Mouse (Mus musculus): Measurements from ENCODE around the gene Mylk. TPM values are rescaled to one million over a fixed set of nuclear protein-coding genes. Genes with fewer than 3 reads are reported as not detected.
A peak's percentile ranks its signal among the peaks of the same experiment; 100 is the strongest.

Gene Mylk
- polyA plus RNA-seq, 1 experiment from 2014 or later: 8.5 TPM

DNA sequence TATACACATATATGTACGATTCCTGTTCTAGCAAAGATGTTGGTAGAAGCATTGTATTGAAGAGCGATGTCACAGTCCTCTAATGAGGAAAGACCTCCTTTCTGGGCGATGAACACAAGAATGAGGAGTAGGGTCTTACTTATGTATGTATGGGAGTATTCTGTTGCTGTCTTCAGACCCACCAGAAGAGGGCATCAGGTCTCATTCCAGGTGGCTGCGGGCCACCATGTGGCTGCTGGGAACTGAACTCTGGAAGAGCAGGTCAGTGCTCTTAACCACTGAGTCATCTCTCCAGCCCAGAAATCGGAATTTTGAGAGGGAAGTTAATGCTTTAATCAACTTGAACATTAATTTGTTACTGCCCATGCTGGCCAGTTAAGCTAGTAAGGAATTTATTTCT is 279.3 kb downstream of the Mylk start:
- H3K27ac ChIP-seq (replicated peaks): no peak overlapping the region
- H3K9me3 ChIP-seq (replicated peaks): no peaks in the 10 kb centered on the region
- DNase-seq (ENCODE audit: low spot score): no peak
- peaks cover 7% of the 10 kb centered on the region; the same call in 1 of the 2 replicates for H3K4me1 ChIP-seq
- 84% methylated on average over 5 of the region's 5 CpGs for WGBS
- peaks cover 34% of the 10 kb centered on the region for H3K36me3 ChIP-seq
- H3K4me3 ChIP-seq: no peak overlapping the region
- peaks cover 20% of the 10 kb centered on the region for H3K27me3 ChIP-seq (ENCODE audit: low read depth, poor library complexity, severe bottlenecking)

DNA sequence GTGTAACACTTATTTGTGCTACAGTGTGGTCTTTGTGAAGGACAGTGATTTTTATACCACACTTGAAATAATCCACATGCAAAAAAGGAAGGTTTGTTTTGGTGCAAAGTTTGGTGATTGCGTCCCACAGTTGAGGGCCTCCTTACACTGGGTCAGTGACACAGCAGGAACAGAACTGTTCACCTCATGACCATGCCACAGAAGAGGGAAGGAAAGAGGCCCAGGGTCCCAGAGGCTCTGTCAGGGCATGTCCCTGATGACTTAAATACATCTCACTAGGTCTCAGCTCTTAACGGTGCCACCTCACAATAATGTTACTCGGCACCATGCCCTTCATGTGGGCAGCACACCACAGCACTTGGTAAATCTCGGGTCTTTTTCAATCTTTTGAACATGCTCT is 280.3 kb downstream of the Mylk start:
- peaks cover 9% of the 10 kb centered on the region for H3K27me3 ChIP-seq (ENCODE audit: low read depth, poor library complexity, severe bottlenecking)
- 96% methylated on average over 4 of the region's 4 CpGs for WGBS
- no peak for DNase-seq (ENCODE audit: low spot score)
- no peak overlapping the region for H3K4me3 ChIP-seq
- peaks cover 43% of the 10 kb centered on the region for H3K36me3 ChIP-seq
- H3K4me1 ChIP-seq: peaks cover 7% of the 10 kb centered on the region; the same call in 1 of the 2 replicates
- no peaks in the 10 kb centered on the region for H3K9me3 ChIP-seq (replicated peaks)
- H3K27ac ChIP-seq (replicated peaks): no peak overlapping the region

DNA sequence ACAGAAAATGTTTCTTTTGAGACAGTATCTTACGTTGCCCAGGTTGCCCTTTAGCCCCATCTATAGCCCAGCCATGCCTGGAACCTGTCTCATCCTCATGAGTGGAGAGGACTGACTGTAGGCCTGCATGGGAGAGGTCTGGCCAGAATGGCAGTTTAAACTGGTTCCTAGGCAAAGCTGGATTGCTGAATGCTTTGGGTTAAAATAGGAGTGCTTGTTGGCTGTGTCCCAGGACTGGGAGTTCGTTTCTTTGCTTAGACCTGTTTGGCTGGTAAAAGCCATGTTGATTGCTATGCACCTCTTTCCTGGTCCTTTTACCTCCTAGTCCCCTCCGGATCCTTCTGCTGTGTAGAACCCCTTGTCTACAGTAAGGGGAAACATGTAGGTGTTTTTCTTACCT is 288.2 kb downstream of the Mylk start:
- Histone ChIP-seq H3K9me3 (replicated peaks) (no peaks in the 10 kb centered on the region), H3K27ac (replicated peaks) (no peak overlapping the region), H3K27me3 (ENCODE audit: low read depth, poor library complexity, severe bottlenecking) (no peaks in the 10 kb centered on the region), H3K4me3 (no peak overlapping the region), H3K4me1 (peaks cover 9% of the 10 kb centered on the region), H3K36me3 (peaks cover 60% of the 10 kb centered on the region)
- 84% methylated on average over 3 of the region's 3 CpGs for WGBS
- no peak for DNase-seq (ENCODE audit: low spot score)

DNA sequence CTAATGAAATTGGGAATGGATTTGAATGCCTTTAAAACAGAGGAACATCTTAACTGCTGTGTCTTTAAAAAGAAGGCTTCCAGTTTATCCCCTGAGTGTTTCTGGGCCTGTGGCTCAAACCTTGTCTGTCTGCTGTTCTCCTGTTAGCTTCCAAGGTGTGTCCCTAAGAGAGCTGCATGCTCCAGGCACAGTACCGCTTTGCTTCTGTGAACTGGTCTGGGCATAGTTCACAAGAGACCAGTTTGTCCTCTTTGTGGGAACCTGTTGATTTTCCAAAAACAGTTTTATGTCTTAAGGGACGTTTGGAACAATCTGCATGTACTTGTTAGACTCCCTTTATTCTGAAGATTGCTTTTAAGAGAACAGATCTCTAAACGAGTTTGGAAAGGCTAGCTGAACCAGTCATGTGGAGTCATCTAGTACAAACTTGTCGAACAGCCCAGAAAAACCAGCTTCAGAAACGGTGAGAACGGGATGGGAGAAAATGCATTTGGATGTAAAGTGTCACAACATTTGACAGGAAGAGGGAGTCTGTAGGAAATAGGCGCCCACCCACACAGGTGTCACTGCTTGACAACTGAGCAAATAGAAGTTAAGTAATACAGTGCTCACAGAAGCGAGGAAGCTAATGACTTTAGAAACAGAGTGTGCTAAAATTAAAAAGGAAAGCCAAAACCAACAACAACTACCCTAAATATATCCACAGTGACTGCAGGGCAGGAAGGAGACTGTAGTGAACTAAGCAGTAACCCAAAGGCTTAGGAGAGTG is 289.0 kb downstream of the Mylk start:
- Histone ChIP-seq H3K4me3 (no peak overlapping the region), H3K27me3 (ENCODE audit: low read depth, poor library complexity, severe bottlenecking) (no peaks in the 10 kb centered on the region), H3K9me3 (replicated peaks) (no peaks in the 10 kb centered on the region), H3K4me1 (peaks cover 14% of the 10 kb centered on the region), H3K36me3 (peaks cover 52% of the 10 kb centered on the region), H3K27ac (replicated peaks) (no peak overlapping the region)
- 87% methylated on average over 8 of the region's 8 CpGs for WGBS
- DNase-seq (ENCODE audit: low spot score): no peak

DNA sequence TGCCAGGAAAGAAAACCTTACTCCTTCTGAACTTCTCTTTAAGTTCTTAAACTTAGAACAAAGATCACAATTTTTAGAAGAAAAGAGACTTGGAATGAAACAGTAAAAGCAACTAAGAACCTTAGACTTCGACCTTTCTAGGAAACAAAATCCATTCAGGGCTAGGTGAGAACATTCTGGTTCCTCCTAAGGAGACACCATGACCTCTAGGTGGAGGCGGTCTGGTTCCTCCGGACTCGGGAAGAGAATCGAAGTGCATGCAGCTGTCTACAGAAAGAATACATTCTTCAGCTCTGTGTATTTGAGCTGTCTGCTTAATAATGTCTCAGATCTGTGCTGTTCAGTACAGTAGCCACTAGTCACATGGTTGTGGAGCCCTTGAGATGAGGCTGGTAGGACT is 290.0 kb downstream of the Mylk start:
- Histone ChIP-seq H3K9me3 (replicated peaks) (no peaks in the 10 kb centered on the region), H3K4me3 (no peak overlapping the region), H3K4me1 (peaks cover 21% of the 10 kb centered on the region), H3K27me3 (ENCODE audit: low read depth, poor library complexity, severe bottlenecking) (no peaks in the 10 kb centered on the region), H3K36me3 (peaks cover 52% of the 10 kb centered on the region), H3K27ac (replicated peaks) (no peak overlapping the region)
- no peak for DNase-seq (ENCODE audit: low spot score)
- 91% methylated on average over 5 of the region's 5 CpGs for WGBS

DNA sequence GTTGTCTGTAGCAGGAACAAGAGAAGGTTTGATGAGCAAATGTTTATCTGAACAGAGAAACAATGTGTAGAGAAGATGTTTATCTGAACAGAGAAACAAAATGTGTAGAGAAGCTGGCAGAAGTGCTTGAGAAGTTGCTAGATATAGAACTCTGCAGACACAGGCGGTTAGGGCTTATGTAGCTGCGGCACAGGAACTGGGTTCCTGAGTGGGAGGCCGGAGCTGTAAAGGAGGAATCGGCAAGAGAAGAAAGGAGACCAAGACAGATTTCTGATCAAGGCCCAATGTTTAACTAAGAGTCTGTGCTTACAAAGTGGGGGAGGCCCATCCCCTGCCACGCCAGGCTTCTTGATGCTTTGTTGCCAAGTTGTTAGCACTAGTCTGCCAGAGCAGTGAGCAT is 291.7 kb downstream of the Mylk start:
- Histone ChIP-seq H3K9me3 (replicated peaks) (no peaks in the 10 kb centered on the region), H3K27ac (replicated peaks) (no peak overlapping the region), H3K4me1 (peaks cover 33% of the 10 kb centered on the region), H3K36me3 (peaks cover 58% of the 10 kb centered on the region), H3K4me3 (no peak overlapping the region), H3K27me3 (ENCODE audit: low read depth, poor library complexity, severe bottlenecking) (no peaks in the 10 kb centered on the region)
- DNase-seq (ENCODE audit: low spot score): no peak
- 85% methylated on average over 5 of the region's 5 CpGs for WGBS

DNA sequence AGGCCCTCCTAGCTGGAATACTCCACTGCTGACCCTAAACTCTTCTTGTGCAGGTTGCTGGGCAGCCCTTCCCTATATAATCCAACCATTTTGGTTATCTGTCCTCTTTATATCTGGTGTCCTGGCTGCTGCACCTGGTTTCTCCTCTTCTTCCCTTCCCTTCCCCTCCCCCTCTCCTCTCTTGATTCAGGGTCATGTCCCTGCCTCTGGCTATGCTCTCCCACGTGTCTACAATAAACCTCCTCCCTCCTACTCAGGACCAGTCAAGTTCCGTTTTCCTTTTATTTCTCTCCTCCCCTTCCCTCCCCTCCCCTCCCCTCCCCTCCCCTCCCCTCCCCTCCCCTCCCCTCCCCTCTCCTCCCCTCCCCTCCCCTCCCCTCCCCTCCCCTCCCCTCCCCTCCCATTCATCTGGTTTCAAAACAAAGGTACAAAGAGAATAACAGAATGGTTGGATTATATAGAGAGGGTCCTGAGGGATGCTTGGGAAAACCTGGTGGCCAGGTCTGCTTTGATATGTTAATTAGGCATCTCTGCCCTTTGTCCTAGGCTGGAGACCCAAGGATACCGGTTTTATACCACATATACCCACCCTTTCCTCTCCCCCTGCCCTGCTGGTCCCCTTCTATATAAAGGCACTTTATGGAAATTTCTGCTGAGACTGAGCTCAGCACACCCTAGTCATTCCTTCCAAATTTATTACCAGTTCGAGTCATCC is 293.5 kb downstream of the Mylk start:
- Histone ChIP-seq H3K4me3 (no peak overlapping the region), H3K36me3 (peaks cover 57% of the 10 kb centered on the region), H3K4me1 (peaks cover 33% of the 10 kb centered on the region), H3K27me3 (ENCODE audit: low read depth, poor library complexity, severe bottlenecking) (no peaks in the 10 kb centered on the region), H3K27ac (replicated peaks) (0 out of 2 replicates have a peak overlapping the region, but pooled peaks have one; percentile 7), H3K9me3 (replicated peaks) (no peaks in the 10 kb centered on the region)
- WGBS: 19% methylated on average over 4 of the region's 4 CpGs
- no peak for DNase-seq (ENCODE audit: low spot score)

DNA sequence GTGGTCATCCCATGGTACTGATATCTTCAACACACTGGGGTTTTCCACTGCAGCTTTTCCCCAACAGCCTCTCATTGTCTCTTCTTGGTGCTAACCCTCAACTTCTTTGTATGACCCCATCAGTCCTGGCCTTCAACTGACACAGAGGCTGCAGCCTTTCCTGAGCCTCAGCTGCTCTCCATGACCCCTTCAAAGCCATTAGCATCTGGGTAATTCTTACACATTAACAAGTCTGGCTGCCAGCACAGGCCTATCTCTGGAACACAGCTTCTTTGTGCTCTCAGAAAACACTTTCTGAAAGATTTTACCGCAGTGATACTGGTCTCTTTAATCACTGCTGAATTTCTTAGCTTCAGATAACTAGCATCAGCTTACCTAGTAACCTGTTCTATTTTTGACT is 295.1 kb downstream of the Mylk start:
- WGBS: 82% methylated on average over 1 of the region's 1 CpGs
- H3K4me3 ChIP-seq: no peak overlapping the region
- H3K4me1 ChIP-seq: peaks cover 37% of the 10 kb centered on the region
- no peak for DNase-seq (ENCODE audit: low spot score)
- no peaks in the 10 kb centered on the region for H3K9me3 ChIP-seq (replicated peaks)
- peaks cover 46% of the 10 kb centered on the region for H3K36me3 ChIP-seq
- H3K27me3 ChIP-seq (ENCODE audit: low read depth, poor library complexity, severe bottlenecking): peaks cover 12% of the 10 kb centered on the region; the same call in 1 of the 2 replicates
- H3K27ac ChIP-seq (replicated peaks): 0 out of 2 replicates have a peak overlapping the region, but pooled peaks have one; percentile 10

DNA sequence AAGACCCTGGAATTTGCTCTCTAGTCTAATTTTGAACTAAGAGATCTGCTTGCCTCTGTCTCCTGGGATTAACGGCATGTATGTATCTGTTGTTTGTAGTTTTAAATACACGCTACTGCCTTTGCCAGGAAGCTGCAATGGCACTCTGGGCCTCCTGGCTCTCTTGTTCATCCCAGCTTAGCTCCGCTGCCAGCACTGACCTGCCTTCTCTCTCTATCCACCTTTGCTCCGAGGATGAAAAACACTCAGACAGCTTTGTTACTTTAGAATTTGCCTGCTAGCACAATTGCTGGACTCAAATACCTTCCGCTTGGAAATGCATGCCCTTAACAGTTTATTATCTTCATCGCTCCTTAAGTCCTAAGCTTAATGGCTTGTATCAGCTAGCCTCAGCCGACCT is 296.0 kb downstream of the Mylk start:
- no peak for DNase-seq (ENCODE audit: low spot score)
- H3K27ac ChIP-seq (replicated peaks): no peak overlapping the region
- peaks cover 13% of the 10 kb centered on the region; the same call in 1 of the 2 replicates for H3K27me3 ChIP-seq (ENCODE audit: low read depth, poor library complexity, severe bottlenecking)
- H3K9me3 ChIP-seq (replicated peaks): no peaks in the 10 kb centered on the region
- H3K4me1 ChIP-seq: peaks cover 37% of the 10 kb centered on the region
- no peak overlapping the region for H3K4me3 ChIP-seq
- 80% methylated on average over 7 of the region's 7 CpGs for whole genome bisulfite sequencing
- peaks cover 47% of the 10 kb centered on the region for H3K36me3 ChIP-seq

DNA sequence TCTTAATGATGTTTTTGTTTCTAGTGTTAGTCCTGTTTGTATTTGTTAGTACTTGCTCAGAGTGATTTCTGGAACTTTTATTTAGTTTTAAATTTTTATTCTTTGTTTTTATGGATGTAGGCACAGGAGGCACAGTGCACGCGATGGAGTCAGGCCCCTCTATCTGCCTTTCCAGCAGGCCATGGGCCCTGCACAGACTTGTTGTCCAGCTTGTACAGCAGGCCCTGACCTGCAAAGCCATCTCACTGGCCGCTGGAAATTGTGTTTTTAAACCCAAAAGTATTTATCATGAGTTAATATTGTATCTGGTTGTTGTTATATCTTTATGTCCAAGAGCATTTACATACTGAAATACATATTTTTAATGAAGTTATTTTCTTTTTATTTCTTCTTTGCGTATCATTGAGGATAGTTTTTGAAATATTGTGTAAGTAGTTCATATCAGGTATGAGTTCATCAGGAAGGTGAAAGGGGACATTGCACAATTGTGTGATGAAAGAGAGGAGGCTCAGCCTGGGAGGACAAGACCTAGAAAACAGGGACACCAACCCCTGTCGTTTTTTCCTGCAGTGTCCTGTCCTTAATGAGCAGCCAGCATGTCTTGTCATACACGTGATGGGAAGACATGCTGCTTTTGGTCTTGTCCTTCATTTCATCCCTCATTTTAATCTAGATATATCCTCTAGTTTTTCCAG is 301.2 kb downstream of the Mylk start:
- H3K36me3 ChIP-seq: peaks cover 21% of the 10 kb centered on the region
- no peaks in the 10 kb centered on the region for H3K9me3 ChIP-seq (replicated peaks)
- WGBS: 82% methylated on average over 6 of the region's 6 CpGs
- H3K27me3 ChIP-seq (ENCODE audit: low read depth, poor library complexity, severe bottlenecking): peaks cover 42% of the 10 kb centered on the region; the same call in 1 of the 2 replicates
- no peak overlapping the region for H3K4me3 ChIP-seq
- H3K4me1 ChIP-seq: peaks cover 40% of the 10 kb centered on the region
- DNase-seq (ENCODE audit: low spot score): no peak
- H3K27ac ChIP-seq (replicated peaks): no peak overlapping the region

DNA sequence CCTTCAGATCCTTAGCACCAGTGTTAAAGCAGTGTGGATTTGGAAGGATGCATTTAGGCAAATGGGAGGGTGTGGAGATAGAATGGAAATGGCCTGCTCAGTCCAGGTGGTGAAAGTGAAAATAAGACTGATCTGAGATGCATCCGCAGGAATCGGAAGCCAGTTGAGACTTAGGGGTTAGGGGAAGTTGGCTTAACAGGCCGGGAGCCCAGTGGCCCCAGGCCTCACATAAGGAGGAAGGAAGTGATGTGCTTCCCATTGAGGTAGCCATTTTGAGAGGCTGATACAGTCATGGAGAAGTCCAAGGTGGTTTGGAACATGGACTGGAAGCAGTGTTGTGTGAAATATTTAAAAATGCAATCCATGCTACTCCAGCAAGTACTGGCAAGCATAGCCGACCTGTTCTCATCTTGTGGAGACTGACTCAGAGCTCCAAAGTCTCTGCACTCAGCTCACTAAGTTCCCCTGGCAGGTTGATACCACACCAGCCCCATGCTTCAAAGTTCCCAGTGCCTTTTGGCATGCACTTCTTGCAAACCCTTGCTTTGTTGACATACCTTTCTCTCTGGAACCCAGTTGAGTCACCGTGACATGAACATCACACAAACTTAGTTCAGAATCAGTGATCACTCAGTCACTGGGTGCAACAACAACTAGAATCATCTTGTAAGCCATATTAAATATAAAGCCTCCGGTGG is 302.4 kb downstream of the Mylk start:
- 84% methylated on average over 6 of the region's 6 CpGs for WGBS
- Histone ChIP-seq H3K4me3 (no peak overlapping the region), H3K27me3 (ENCODE audit: low read depth, poor library complexity, severe bottlenecking) (peaks cover 49% of the 10 kb centered on the region), H3K36me3 (peaks cover 16% of the 10 kb centered on the region), H3K4me1 (peaks cover 41% of the 10 kb centered on the region), H3K9me3 (replicated peaks) (no peaks in the 10 kb centered on the region), H3K27ac (replicated peaks) (no peak overlapping the region; the same call in 1 of the 2 replicates)
- no peak for DNase-seq (ENCODE audit: low spot score)

DNA sequence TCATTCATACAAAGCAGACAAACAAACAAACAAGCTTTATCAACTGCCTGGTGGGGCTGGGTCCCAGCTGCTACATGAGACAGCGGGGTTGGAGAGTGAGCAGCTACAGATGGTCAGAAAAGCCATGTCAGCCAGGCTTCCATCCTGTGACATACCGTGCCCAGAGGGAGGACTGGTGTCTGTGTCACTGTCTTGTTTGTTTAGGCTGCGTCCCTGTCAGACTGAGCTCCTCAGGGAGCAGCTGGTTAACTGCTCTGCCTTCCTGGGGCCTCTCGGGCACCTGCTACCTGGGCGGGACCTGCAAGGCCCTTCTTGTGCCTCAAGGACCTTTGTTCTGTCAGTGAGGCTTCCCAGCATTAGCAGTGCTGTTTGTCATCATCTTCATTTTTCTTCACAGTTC is 306.1 kb downstream of the Mylk start:
- no peak overlapping the region for H3K27ac ChIP-seq (replicated peaks)
- H3K4me1 ChIP-seq: peaks cover 37% of the 10 kb centered on the region

More for the DNA sequence above, 306.1 kb downstream of the Mylk start:
- no peak for DNase-seq (ENCODE audit: low spot score)
- H3K27me3 ChIP-seq (ENCODE audit: low read depth, poor library complexity, severe bottlenecking): peaks cover 37% of the 10 kb centered on the region
- 61% methylated on average over 5 of the region's 5 CpGs for WGBS
- H3K36me3 ChIP-seq: peaks cover 9% of the 10 kb centered on the region
- H3K4me3 ChIP-seq: no peak overlapping the region
- no peaks in the 10 kb centered on the region for H3K9me3 ChIP-seq (replicated peaks)

Data from midbrain, embryonic 10.5 days (tissue).